Mouse (Mus musculus): ENCODE measurements around the gene Rps3.

- no peak for TF ChIP-seq GATA1 (IDR thresholded peaks at IDR 0.05; ENCODE audit: borderline replicate concordance, low read length)
- TF ChIP-seq FLI1 (IDR thresholded peaks at IDR 0.05; ENCODE audit: low read length), result no peak
Measured at GRCm38 (mm10) chr7:99500655-99501054, 17.1 kb upstream of the Rps3 start.

Measured in megakaryocyte, embryonic 14.5 days (primary cell).